Mouse (Mus musculus): ENCODE measurements around the gene Smo. TPM values are rescaled to one million over a fixed set of nuclear protein-coding genes. Genes with fewer than 3 reads are reported as not detected.

The Smo gene
- 30.5 and 42.6 TPM in 2 replicates for polyA plus RNA-seq (2012; rRNA removed)

- peak; percentile 74 for DNase-seq (ENCODE audit: low spot score)
Measured at GRCm38 (mm10) chr6:29735336-29735688, at the start of gene Smo. Gene Smo (plus strand): TSS chr6:29735503.

GRCm38 (mm10) chr6:29685952-29686351 is 49.4 kb upstream of the Smo start:
- DNase-seq (ENCODE audit: low spot score) = no peak

- no peak for DNase-seq (ENCODE audit: low spot score)
Measured at GRCm38 (mm10) chr6:29689458-29689857, 45.8 kb upstream of the Smo start.

GRCm38 (mm10) chr6:29693953-29694352 is 41.4 kb upstream of the Smo start, which contains the start of gene Tspan33:
Gene Tspan33 (plus strand): TSS chr6:29694222.
- peak; percentile 84 for DNase-seq (ENCODE audit: low spot score)

- no peak for DNase-seq (ENCODE audit: low spot score)
Measured at GRCm38 (mm10) chr6:29694375-29695289, 40.7 kb upstream of the Smo start.

- no peak for DNase-seq (ENCODE audit: low spot score)
Measured at GRCm38 (mm10) chr6:29695290-29695674, 40.0 kb upstream of the Smo start.

GRCm38 (mm10) chr6:29695975-29696374 is 39.3 kb upstream of the Smo start:
- DNase-seq (ENCODE audit: low spot score) = no peak

GRCm38 (mm10) chr6:29697139-29697538 is 38.2 kb upstream of the Smo start:
- no peak for DNase-seq (ENCODE audit: low spot score)

GRCm38 (mm10) chr6:29697548-29697947 is 37.8 kb upstream of the Smo start:
- DNase-seq (ENCODE audit: low spot score) = no peak

- DNase-seq (ENCODE audit: low spot score) = no peak
Measured at GRCm38 (mm10) chr6:29699085-29699745, 36.1 kb upstream of the Smo start.

- DNase-seq (ENCODE audit: low spot score) = no peak
Measured at GRCm38 (mm10) chr6:29701051-29701450, 34.3 kb upstream of the Smo start.

- no peak for DNase-seq (ENCODE audit: low spot score)
Measured at GRCm38 (mm10) chr6:29702126-29702525, 33.2 kb upstream of the Smo start.

GRCm38 (mm10) chr6:29704143-29704542 is 31.2 kb upstream of the Smo start:
- DNase-seq (ENCODE audit: low spot score) = no peak

GRCm38 (mm10) chr6:29707902-29708301 is 27.4 kb upstream of the Smo start:
- no peak for DNase-seq (ENCODE audit: low spot score)

- no peak for DNase-seq (ENCODE audit: low spot score)
Measured at GRCm38 (mm10) chr6:29711318-29711717, 24.0 kb upstream of the Smo start.

GRCm38 (mm10) chr6:29712011-29712584 is 23.2 kb upstream of the Smo start:
- DNase-seq (ENCODE audit: low spot score) = no peak

- DNase-seq (ENCODE audit: low spot score) = no peak
Measured at GRCm38 (mm10) chr6:29716624-29717365, 18.5 kb upstream of the Smo start.

GRCm38 (mm10) chr6:29717541-29717940 is 17.8 kb upstream of the Smo start:
- DNase-seq (ENCODE audit: low spot score) = no peak

GRCm38 (mm10) chr6:29717952-29718521 is 17.3 kb upstream of the Smo start:
- DNase-seq (ENCODE audit: low spot score) = no peak

GRCm38 (mm10) chr6:29718894-29719329 is 16.4 kb upstream of the Smo start:
- no peak for DNase-seq (ENCODE audit: low spot score)

- DNase-seq (ENCODE audit: low spot score) = no peak
Measured at GRCm38 (mm10) chr6:29721890-29722289, 13.4 kb upstream of the Smo start.
